Mouse (Mus musculus) gastrocnemius, postnatal 36 days (tissue): Measurements from ENCODE around the gene Myl4. TPM values are rescaled to one million over a fixed set of nuclear protein-coding genes. Genes with fewer than 3 reads are reported as not detected.

Experiments
- DNase-seq, 2 experiments: peaks; one replicate each; pipeline ENCODE4 v3.0.0; 2022
- intact Hi-C: fragments of 180-260 bp; cut with DNase I; formaldehyde crosslinking; loops from one replicate; pipeline ENCODE4 v1.15.1; 2025
- total RNA-seq, 2 experiments: library from RNA; stranded (reverse); gene quantifications; 2 replicates each; pipeline ENCODE4 v1.2.3; 2021

The Myl4 gene
- total RNA-seq, 2 experiments from 2014 or later: 5.5 to 6.4 TPM

- DNase-seq: peak; percentile 53 to 58
- intact Hi-C loops: no loop called here
Observed at GRCm38 (mm10) chr11:104625453-104626402, 75.3 kb downstream of the Myl4 start.

GRCm38 (mm10) chr11:104626635-104627034, 76.2 kb downstream of the Myl4 start:
- DNase-seq: no peak
- intact Hi-C loops: no loop called here

- intact Hi-C loops: no loop called here
- DNase-seq: peak in 1 of 2 experiments; percentile 24
Observed at GRCm38 (mm10) chr11:104627616-104628301, 77.3 kb downstream of the Myl4 start.

GRCm38 (mm10) chr11:104628566-104628965, 78.1 kb downstream of the Myl4 start:
- intact Hi-C loops: no loop called here
- no peak for DNase-seq

GRCm38 (mm10) chr11:104630185-104630835, 79.8 kb downstream of the Myl4 start:
- intact Hi-C loops: no loop called here
- DNase-seq: no peak

- intact Hi-C loops: no loop called here
Observed at GRCm38 (mm10) chr11:104631306-104631705, 80.8 kb downstream of the Myl4 start.

GRCm38 (mm10) chr11:104637010-104637409, 86.5 kb downstream of the Myl4 start:
- intact Hi-C loops: no loop called here
- DNase-seq: no peak

More at GRCm38 (mm10) chr11:104631306-104631705, 80.8 kb downstream of the Myl4 start:
- DNase-seq: no peak

- intact Hi-C loops: no loop called here
- no peak for DNase-seq
Observed at GRCm38 (mm10) chr11:104638006-104638405, 87.5 kb downstream of the Myl4 start.

GRCm38 (mm10) chr11:104638906-104639305, 88.4 kb downstream of the Myl4 start:
- intact Hi-C loops: no loop called here
- no peak for DNase-seq

- intact Hi-C loops: no loop called here
- DNase-seq: no peak
Observed at GRCm38 (mm10) chr11:104639634-104640033, 89.2 kb downstream of the Myl4 start.

GRCm38 (mm10) chr11:104640894-104641293, 90.4 kb downstream of the Myl4 start:
- no peak for DNase-seq
- intact Hi-C loops: no loop called here

GRCm38 (mm10) chr11:104643236-104643635, 92.8 kb downstream of the Myl4 start:
- intact Hi-C loops: no loop called here
- DNase-seq: no peak

Other genes with a start within 250 kb of the Myl4 start
- 10 to 100 TPM; 18.2 to 21.4 TPM for gene Kansl1, start 81.8 kb upstream of the Myl4 start, total RNA-seq
- gene Cdc27, start within 50 bp of the Myl4 start, total RNA-seq: 10 to 100 TPM; 24.9 to 25.2 TPM
- gene Itgb3, start 57.3 kb downstream of the Myl4 start, total RNA-seq: under 1 TPM; 0.66 to 0.76 TPM
- gene Gm11639, start 135.0 kb downstream of the Myl4 start, total RNA-seq: not detected